Mouse (Mus musculus) heart, embryonic 14.5 days (tissue): ENCODE results near the gene Cadps. TPM values are rescaled to one million over a fixed set of nuclear protein-coding genes. Genes with fewer than 3 reads are reported as not detected.

Experiments used
- ATAC-seq: fragments of 200-750 bp; cut with Nextera tagmentation; 2 replicates; pipeline ENCODE4 v1.8.0; 2017; ENCODE audit warnings: low read depth, moderate TSS enrichment; ENCODE audit not compliant: insufficient number of reproducible peaks, insufficient read depth, low FRiP score
- H3K27ac ChIP-seq, 2 experiments: fragments of 200-500 bp in 1 of 2; fragments of 300-500 bp in 1 of 2; sonication (generic) in 1 of 2; replicated peaks in 1 of 2; 2 replicates each; pipeline ENCODE4 v1.5.1; 2012 to 2014; ENCODE audit warnings: low read depth in 2 of 2, low read length in 2 of 2, control low read depth in 1 of 2, mild to moderate bottlenecking in 1 of 2, mixed read lengths in 1 of 2; ENCODE audit not compliant: control insufficient read depth in 1 of 2, insufficient read depth in 1 of 2
- H3K27me3 ChIP-seq: fragments of 300-500 bp; sonication (generic); 2 replicates; pipeline ENCODE4 v1.6.1; 2014; ENCODE audit warnings: mild to moderate bottlenecking, low read length, control low read depth; ENCODE audit not compliant: control insufficient read depth, insufficient read depth
- H3K36me3 ChIP-seq: fragments of 300-500 bp; sonication (generic); 2 replicates; pipeline ENCODE4 v1.6.1; 2014; ENCODE audit warnings: mild to moderate bottlenecking, control low read depth, low read length, mixed read lengths; ENCODE audit not compliant: control insufficient read depth, insufficient read depth
- H3K4me1 ChIP-seq, 2 experiments: fragments of 200-500 bp in 1 of 2; fragments of 300-500 bp in 1 of 2; sonication (generic) in 1 of 2; 2 replicates each; pipeline ENCODE4 v1.6.1; 2012 to 2014; ENCODE audit warnings: low read length in 2 of 2, control low read depth in 1 of 2, mixed read lengths in 1 of 2; ENCODE audit not compliant: control insufficient read depth in 2 of 2, insufficient read depth in 2 of 2
- H3K4me2 ChIP-seq: fragments of 300-500 bp; sonication (generic); 2 replicates; pipeline ENCODE4 v1.6.1; 2014; ENCODE audit warnings: mild to moderate bottlenecking, low read length
- H3K4me3 ChIP-seq, 2 experiments: fragments of 200-500 bp in 1 of 2; fragments of 300-500 bp in 1 of 2; sonication (generic) in 1 of 2; 2 replicates each; pipeline ENCODE4 v1.5.1; 2012 to 2014; ENCODE audit warnings: low read length in 2 of 2, mild to moderate bottlenecking in 2 of 2, control low read depth in 1 of 2, low read depth in 1 of 2, moderate library complexity in 1 of 2; ENCODE audit not compliant: control insufficient read depth in 1 of 2, insufficient read depth in 1 of 2
- H3K9ac ChIP-seq: fragments of 300-500 bp; sonication (generic); 2 replicates; pipeline ENCODE4 v1.6.1; 2014; ENCODE audit warnings: mild to moderate bottlenecking, low read length
- H3K9me3 ChIP-seq: fragments of 300-500 bp; sonication (generic); 2 replicates; pipeline ENCODE4 v1.6.1; 2016; ENCODE audit warnings: low read length, control low read depth; ENCODE audit not compliant: control insufficient read depth
- WGBS: fragments of 180-500 bp; shearing (Covaris S2); extraction: QIAGEN DNeasy Blood & Tissue Kit; methylation state at CpG from one replicate; pipeline ENCODE4 v1.1.7; 2014; 5-methylcytosine and 5-hydroxymethylcytosine counted together
- polyA plus RNA-seq: library from polyadenylated mRNA; unstranded; fragments of >200 nt; fragmentation: Nextera tagmentation; extraction: Ambion mirVana; gene quantifications from 2 replicates; pipeline ENCODE4 v1.2.1, GENCODE M21; 2014

Gene Cadps
- polyA plus RNA-seq, 1 experiment from 2014 or later, result 1.5 TPM

GRCm38 (mm10) chr14:12685015-12685414 is 137.9 kb downstream of the Cadps start:
- H3K9me3 ChIP-seq, result no peaks in the 10 kb centered on the region
- no peak overlapping the region for H3K9ac ChIP-seq
- H3K27ac ChIP-seq, result no peak overlapping the region
- no peaks in the 10 kb centered on the region for H3K27me3 ChIP-seq
- no peak overlapping the region for H3K4me3 ChIP-seq
- 80% methylated on average over 3 of the region's 3 CpGs for WGBS
- no peaks in the 10 kb centered on the region for H3K4me1 ChIP-seq
- H3K36me3 ChIP-seq, result no peaks in the 10 kb centered on the region
- no peak overlapping the region for H3K4me2 ChIP-seq
- no peak for ATAC-seq

GRCm38 (mm10) chr14:12680819-12681638 is 141.8 kb downstream of the Cadps start:
- Histone ChIP-seq H3K36me3 (no peaks in the 10 kb centered on the region), H3K4me2 (no peak overlapping the region), H3K27me3 (no peaks in the 10 kb centered on the region), H3K9ac (no peak overlapping the region), H3K9me3 (no peaks in the 10 kb centered on the region), H3K27ac (no peak overlapping the region), H3K4me1 (no peaks in the 10 kb centered on the region), H3K4me3 (no peak overlapping the region)
- ATAC-seq, result no peak
- WGBS, result 47% methylated on average over 3 of the region's 3 CpGs

- 83% methylated on average over 2 of the region's 2 CpGs for WGBS
- H3K9ac ChIP-seq, result no peak overlapping the region
These were observed 161.4 kb downstream of the Cadps start for GRCm38 (mm10) chr14:12661430-12661829.

GRCm38 (mm10) chr14:12657351-12657750 is 165.5 kb downstream of the Cadps start:
- Histone ChIP-seq H3K36me3 (no peaks in the 10 kb centered on the region), H3K4me1 (no peaks in the 10 kb centered on the region), H3K27ac (no peak overlapping the region), H3K4me3 (no peak overlapping the region), H3K9ac (no peak overlapping the region), H3K27me3 (no peaks in the 10 kb centered on the region), H3K9me3 (no peaks in the 10 kb centered on the region), H3K4me2 (no peak overlapping the region)
- no peak for ATAC-seq
- 53% methylated on average over 4 of the region's 4 CpGs for WGBS

More at GRCm38 (mm10) chr14:12661430-12661829, 161.4 kb downstream of the Cadps start:
- no peak for ATAC-seq
- Histone ChIP-seq H3K36me3 (no peaks in the 10 kb centered on the region), H3K27me3 (no peaks in the 10 kb centered on the region), H3K4me1 (no peaks in the 10 kb centered on the region), H3K9me3 (no peaks in the 10 kb centered on the region), H3K4me2 (no peak overlapping the region), H3K4me3 (no peak overlapping the region), H3K27ac (no peak overlapping the region)

GRCm38 (mm10) chr14:12642868-12643512 is 179.9 kb downstream of the Cadps start:
- 76% methylated on average over 6 of the region's 6 CpGs for WGBS
- Histone ChIP-seq H3K9me3 (no peaks in the 10 kb centered on the region), H3K27me3 (no peaks in the 10 kb centered on the region), H3K4me3 (no peak overlapping the region), H3K4me1 (no peaks in the 10 kb centered on the region), H3K36me3 (no peaks in the 10 kb centered on the region), H3K4me2 (no peak overlapping the region), H3K27ac (no peak overlapping the region), H3K9ac (no peak overlapping the region)
- no peak for ATAC-seq

- no peaks in the 10 kb centered on the region for H3K27me3 ChIP-seq
- H3K4me3 ChIP-seq, result no peak overlapping the region
- H3K4me1 ChIP-seq, result peaks cover 0 to 7% of the 10 kb centered on the region in 2 experiments; a peak in 2 of 4 replicates
- H3K9me3 ChIP-seq, result no peaks in the 10 kb centered on the region
- H3K27ac ChIP-seq, result no peak overlapping the region
- no peak overlapping the region for H3K4me2 ChIP-seq
- 88% methylated on average over 2 of the region's 2 CpGs for WGBS
- no peak for ATAC-seq
- no peaks in the 10 kb centered on the region for H3K36me3 ChIP-seq
- H3K9ac ChIP-seq, result no peak overlapping the region
These were observed 184.1 kb downstream of the Cadps start for GRCm38 (mm10) chr14:12638762-12639161.

- Histone ChIP-seq H3K36me3 (no peaks in the 10 kb centered on the region), H3K9ac (no peak overlapping the region), H3K4me1 (peaks cover 0 to 7% of the 10 kb centered on the region in 2 experiments; a peak in 2 of 4 replicates), H3K4me2 (no peak overlapping the region), H3K27ac (no peak overlapping the region), H3K27me3 (no peaks in the 10 kb centered on the region), H3K4me3 (no peak overlapping the region), H3K9me3 (no peaks in the 10 kb centered on the region)
- ATAC-seq, result no peak
- WGBS, result 22% methylated on average over 7 of the region's 7 CpGs
These were observed 185.6 kb downstream of the Cadps start for GRCm38 (mm10) chr14:12637121-12637754.
